Mouse (Mus musculus) spleen, postnatal 10 days (tissue): ENCODE data around the gene Anapc4.

ENCODE experiments used
- DNase-seq, 2 experiments: peaks; one replicate each; pipeline ENCODE4 v3.0.0; 2021 to 2022; ENCODE audit warnings: low spot score in 2 of 2

Anapc4 gene

DNA sequence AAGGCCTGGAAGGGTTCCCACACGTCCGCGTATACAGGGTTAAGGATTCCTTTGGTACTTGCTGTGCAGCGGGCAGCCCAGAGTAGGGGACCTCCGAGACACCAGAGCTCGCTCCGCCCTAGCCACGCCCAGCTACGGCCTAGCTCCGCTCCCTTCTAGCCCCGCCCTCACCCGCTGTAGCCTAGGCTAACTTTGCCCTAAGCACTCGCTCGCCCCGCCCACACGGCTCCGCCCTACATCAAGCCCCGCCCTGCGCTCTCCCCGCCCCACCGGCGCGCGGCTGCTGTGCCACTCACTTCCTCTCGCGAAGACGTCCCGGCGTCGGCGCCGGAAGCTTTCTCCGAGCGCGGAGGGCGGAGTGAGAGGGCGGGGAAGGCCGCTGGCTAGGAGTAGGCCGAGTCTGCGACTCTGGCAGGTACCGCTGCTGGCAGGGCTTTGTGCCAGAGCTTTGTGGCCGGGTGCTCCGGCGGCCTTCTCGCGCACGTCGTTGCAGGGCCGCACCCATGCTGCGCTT is at the start of gene Anapc4:
Anapc4 (plus strand) TSS at position 252 of the 514 bp plus-strand sequence.
- peak; percentile 99 to 100 for DNase-seq

DNA sequence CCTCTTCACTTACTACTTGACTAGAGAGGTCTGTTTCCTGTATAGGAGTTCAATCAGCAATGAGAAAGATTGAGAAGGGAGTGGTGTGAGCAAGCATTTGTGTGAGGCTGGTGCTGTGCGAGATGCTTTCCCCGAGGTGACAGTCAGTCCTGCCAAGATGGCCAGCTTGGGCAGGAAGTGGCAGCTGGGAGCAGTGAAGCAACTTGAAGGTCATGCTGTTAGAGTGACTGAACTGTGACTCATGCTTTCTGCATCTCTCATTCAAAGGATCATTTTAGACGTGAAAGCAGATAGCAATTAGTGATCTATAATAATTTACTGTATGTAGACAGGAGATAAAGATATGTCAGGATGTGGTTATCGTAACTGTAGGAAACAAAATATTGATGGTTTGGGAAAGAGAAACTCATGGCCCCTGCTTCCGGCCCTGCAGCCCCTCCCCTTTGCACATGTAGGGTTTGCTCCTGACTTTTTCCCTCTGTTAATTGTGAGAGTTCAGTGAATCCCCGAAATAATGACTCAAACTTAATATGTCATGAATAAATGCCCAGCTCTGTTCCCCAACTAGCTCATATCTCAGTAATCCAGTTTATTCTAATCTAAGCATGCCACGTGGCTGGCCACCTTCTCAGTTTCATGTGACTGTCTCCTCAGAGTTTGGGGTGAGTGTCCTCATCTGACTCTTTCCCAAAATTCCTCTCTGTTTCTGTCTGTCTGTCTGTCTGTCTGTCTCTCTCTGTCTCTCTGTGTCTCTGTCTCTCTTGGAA is 47.1 kb upstream of the Anapc4 start:
- no peak for DNase-seq

DNA sequence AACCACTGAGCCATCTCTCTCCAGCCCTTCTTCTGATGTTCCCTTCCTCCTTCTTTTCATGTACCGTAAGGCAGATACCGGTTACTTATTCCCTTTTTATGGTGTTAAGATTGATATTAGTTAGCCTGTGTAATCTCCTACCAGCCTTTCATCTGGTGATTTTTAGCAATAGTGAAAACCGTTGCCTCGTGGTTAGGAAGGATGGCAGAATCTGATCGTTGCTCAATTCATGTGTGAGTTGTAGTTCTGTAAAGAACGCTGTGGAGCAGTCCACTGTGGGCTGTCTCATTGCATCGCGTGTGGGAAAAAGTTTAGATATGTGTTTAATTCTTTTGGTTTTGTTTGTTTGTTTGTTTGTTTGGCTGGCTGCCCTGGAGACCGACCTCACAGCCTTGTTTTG is 40.6 kb upstream of the Anapc4 start:
- DNase-seq: no peak

DNA sequence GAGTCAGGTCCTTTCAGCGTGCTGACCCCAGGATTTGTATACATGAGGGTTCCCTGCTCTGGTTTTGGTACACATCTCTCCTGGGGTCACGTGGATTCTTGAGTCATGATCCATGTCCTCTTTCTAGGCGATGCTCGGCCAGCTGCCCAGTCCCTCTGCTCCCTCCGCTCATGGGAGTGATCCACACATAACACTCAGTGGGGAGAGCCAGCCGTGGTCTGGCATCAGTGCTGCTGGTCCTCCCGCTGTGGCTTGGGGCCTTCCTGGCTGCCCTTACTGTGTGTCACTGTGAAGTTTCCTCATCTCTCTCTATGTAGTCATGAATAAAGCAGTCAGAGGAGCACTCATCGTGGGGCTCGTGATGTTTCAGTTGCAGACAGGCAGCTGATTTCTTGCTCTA is 39.7 kb upstream of the Anapc4 start:
- DNase-seq: no peak

DNA sequence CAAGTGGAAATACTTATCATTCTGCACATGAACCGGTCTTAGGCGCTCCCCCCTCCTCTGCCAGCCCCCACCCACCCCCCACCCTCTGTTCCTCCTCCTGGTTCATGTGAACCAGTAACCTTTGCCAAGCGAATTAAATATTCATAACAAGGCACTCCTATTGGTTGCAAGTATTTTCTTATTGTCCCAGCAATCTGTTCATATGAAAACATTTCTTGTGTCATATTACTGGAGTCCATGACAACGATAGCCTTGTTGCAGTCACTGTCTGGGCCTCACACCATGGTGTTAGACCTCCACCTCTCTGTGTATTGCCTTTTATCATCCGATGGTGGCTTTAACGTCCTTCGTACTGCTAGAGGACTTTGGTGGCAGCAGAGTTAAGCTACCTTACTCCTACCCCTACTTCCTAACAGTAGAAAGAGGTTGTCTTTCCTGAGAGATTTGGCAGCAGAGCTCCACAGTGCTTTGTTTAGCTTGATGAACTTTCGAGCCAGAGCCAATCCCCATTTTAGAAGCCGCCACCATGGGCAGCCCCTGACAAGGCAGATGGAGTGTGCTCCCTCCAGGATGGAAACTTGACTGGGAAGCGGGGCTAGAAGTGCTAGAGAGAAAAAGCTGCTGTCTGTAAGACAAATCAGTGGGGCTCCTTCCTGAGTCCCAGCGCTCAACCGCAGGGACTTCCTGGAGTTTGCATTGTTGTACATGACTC is 34.4 kb upstream of the Anapc4 start:
- DNase-seq: no peak

DNA sequence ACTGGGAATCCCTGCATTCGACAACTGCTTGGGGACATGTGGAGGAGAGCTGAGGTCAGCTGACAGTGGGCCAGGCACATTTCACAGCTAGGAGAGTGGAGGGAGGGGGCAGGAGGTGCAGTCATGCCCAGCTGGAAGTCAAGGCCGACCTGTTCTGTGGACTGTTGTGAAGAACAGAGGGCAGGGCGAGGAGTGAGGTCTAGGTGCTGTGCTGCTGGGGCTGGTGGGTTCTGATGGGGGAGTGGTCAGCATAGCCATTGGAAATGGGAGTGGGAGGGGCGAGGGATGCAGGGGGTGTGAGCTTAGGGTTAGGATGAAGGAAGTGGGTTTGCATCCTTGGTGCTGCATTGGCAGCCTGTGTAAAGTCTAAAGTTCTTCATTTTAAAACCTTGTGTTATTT is 28.0 kb upstream of the Anapc4 start:
- no peak for DNase-seq

DNA sequence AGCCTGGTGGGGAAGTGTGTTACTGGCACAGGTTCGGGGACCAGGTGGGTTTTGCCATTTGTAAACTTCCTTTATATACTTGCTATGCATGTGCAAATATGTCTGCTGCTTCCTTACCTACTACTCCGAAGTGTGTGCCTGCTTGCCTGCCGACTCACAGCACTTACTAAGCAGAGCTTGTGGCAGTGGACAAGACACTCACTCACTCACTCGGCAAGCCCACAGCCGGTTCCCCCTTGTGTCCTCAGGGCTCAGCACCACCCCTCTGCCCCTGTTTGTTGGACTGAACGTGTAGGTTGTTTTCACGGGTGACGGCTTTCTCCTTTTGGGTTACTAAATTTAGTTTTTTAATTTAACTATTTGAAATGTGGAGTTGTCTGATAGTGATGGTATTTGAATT is 27.5 kb upstream of the Anapc4 start:
- no peak for DNase-seq

DNA sequence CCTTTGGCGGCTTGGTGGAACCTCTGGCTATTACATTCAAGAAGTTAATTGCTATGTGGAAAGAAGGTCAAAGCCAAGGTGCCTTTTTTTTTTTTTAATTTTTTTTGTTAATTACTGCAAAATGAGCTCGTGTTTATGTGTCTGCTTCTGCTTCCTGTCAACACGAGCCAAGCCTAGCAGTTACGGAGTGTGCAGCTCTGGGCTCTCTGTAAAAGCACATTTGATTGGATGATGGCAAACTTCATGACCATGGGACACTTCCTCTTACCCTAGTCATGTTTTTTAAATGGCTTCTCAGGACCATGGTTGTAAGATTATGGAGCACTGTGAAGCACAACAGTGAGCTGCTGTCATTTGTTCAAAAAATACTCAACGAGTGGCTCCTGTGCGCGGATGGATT is 26.8 kb upstream of the Anapc4 start:
- no peak for DNase-seq

DNA sequence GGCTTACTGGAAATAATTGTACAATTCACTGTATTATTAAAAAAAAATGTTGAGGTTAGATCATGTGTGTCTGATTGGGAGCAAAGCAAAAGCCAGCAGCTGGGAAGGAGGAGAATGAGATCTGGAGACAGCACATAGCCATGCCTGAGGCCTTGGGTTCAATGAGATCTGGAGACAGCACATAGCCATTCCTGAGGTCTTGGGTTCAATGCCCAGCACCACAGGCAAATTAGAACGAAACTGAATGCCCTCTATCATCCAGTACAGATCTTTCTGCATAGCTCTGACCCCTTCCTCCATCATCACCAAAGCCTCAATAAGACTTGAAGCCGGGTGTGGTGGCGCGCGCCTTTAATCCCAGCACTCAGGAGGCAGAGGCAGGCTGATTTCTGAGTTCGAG is 23.4 kb upstream of the Anapc4 start:
- DNase-seq: no peak

DNA sequence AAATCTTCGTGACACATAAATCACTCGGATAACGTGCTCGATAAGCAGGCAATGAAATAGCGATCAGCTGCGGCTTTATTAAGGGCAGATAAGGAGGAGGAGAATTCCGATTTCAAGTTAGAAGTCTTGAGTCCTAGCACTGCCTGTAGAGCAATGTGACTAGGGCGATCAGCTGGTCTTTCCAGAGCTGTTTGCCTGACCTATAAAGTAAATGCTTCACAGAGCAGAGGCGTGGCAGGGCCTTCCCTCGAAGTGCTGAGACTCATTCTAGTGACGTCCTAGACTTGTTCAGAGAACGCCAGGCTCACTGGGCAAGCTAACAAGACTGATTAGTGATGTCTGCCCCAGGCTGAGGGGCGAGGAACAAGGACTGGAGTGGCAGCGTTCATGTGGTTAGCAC is 22.8 kb upstream of the Anapc4 start:
- DNase-seq: no peak

DNA sequence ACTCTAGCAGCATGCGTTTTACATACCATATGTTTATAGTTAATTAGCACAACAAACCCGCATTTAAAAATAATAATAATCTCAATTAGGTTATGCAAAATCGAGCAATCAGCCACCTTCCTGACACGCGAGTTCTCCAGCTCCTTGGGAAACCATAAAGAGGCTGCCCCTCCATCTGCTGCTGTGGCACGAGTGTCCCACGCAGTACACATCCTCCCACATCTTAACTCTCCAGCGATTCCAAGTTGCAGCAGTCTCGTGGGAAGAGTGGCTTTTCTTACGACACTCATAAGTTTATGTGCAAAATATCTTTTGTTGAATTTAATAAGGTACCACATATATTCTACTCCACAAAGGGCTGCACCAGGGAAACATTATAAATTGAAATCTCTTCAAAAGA is 21.4 kb upstream of the Anapc4 start:
- no peak for DNase-seq

DNA sequence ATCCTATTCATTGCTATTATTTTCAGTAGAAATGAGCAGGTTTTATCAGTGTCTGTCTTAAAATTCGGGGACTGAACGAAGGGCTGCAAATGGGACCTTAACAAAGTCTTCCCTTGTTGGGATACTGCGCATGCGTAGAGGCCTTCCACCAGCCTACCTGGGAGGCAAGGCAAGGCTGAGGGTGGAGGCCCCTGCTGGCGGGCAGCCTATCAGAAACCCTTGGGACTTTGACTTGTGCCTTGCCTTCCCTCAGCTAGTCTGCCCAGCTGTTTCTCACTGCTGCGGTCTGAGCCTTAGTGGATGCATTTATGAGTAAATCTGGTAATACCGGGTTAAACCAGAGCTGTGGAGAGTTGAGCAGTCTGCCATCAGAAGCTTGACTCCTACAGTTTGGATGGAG is 20.5 kb upstream of the Anapc4 start:
- no peak for DNase-seq

DNA sequence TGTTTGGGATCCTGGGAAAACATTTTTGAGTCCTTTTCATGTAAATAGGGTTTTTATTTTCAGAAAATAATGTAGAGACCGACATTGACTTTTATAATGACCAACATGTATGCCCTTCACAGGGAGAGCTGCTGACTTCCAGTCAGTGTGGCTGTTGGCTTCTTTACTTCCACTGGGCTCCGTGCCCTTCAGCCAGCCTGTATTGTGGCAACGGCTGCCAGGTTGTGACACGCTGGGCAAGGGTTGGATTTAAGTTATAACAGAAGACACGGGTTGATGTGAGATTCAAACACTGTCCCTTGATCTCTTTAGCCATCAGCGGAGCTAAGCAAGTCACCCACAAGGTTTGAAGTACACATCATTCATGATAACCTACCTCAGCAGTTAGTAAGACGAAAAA is 15.1 kb upstream of the Anapc4 start:
- no peak for DNase-seq

DNA sequence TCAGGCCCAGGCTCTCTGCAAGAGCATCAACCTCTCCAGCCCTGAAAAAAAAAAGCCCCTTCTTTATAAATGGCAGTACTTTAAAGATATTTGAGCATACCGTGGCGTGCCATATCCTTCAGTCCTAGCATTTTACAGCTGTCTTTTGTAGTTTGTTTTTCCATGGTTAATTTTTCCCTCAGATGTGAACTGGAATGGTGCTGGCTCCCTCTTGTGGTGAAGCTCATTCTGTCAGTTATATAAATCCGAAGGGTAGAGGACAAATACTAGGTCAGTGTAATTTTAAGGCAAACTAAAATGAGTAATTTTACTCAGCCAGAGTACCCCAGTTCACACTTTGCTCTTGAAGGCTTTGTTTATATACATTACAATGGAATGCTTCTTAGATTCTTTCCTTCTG is 12.1 kb upstream of the Anapc4 start:
- DNase-seq: peak in 1 of 2 experiments; percentile 45

DNA sequence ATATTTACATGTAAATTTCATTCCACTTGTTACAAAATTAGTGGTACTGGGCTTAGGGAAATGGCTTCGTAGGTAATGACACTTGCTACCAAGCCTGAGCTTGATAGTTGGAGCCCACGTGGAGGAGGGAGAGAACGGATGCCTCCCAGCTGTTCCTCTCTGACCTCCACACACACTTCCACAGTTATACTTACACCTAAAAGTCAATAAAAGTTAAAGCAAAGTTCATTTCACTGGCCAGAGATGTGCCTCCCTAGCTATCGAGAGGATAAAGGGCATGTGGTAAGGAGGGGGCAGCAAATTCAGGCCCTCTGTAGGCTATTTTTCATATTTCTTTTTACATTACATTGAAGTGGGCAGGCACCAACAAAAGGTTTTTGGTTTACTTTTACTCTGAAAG is 5.9 kb upstream of the Anapc4 start:
- no peak for DNase-seq

DNA sequence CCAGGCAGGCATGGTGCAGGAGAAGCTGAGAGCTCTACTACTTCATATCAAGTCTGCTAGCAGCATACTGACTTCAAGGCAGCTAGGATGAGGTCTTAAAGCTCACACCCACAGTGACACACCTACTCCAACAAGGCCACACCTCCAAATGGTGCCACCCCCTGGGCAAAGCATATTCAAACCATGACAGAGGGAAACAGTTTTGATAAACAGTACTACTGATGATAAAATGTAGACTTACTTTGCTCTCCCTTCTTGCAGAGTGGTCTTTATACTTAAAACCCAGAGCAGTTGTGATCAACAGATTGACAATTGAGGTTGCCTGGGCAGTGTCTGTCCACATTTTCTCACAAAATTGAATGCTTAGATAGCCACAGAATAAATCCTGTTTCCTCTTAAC is 807 bp upstream of the Anapc4 start:
- DNase-seq: peak; percentile 23 to 70

DNA sequence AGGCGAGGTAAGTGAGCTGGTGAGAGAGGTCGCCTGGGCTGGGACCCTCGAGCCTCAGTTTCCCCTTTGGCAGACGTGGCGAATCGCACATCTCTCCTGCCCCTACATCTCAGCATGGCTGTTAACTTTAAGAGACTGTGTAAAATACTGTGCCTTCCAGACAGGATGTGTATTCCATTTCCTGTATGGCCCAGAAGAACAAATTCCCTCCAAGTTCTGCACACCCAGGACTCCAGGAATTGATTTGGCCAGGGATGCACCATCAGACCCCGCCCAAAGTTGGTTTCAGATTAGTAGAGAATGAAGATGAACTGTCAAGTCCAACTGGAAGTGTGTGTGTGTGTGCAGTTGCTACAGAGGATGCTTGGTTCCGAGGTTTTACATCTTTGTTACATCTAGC is 574 bp downstream of the Anapc4 start:
- no peak for DNase-seq

DNA sequence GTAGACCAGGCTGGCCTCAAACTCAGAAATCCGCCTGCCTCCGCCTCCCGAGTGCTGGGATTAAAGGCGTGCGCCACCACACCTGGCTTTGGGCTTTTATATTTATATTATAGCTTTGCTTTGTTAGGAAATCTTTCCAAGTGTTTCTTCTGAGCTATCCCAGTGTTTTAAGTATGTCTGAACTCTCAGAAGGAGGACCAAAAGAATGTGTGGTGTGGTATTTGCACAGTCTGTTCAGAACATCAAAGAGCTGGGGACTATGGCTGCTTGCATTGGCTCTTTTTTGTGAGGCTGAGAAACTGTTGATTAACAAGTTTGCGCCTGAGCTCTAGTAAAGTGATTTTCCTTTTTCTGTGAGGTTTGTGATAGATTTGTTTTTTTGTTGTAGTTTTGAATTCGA is 10.5 kb downstream of the Anapc4 start:
- no peak for DNase-seq

DNA sequence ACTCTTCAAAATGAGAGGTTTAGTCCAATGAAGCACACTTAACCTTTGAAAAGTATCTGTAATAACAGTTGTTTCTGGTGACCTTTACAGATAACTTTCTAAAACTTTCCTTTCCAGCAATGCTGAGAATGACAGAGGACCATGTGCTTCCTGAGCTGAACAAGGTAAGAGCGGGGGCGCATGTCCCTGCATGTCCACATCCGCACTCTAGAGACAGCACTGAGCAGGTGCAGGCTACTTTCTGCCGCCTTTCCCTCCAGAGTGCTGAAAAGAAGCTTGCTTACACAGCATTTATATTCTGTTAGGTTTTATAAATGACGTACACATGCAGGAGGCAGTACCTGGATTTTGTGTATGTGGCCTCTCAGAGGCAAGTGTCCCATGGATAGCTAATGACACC is 21.9 kb downstream of the Anapc4 start:
- no peak for DNase-seq

DNA sequence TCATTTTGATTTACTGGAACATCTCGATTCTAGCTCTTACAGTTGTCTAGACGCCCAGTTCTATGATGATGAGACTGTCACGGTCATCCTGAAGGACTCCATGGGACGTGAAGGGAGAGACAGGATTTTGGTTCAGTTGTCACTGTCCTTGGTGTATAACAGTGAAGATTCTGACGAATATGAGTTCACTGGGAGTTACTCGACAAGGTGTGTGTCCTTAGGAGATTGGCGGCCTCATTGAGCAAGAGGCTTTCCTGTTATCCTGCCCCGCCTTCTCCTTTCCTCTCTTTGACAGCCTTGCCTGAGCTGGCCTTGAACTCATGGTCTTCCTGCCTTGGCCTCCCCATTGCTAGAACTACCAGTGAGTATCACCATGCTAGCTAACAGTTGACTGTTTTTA is 30.6 kb downstream of the Anapc4 start:
- no peak for DNase-seq

DNA sequence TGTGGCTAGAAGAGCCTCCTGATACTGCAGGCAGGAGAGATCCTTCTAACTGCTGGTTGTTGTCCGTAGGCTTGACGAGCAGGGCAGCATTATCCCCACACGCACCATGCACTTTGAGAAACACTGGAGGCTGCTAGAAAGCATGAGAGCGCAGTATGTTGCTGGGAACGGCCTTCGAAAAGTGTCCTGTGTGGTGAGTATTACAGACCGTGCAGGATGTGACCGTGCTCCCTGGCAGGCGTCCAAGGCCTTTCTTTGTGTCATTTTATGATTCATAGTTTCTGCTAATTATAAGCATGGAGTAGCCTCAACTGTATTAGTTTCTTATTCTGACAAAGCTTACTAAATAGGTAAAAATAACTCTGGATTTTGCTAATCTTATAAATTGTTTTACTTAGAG is 32.0 kb downstream of the Anapc4 start:
- peak in 1 of 2 experiments; percentile 39 for DNase-seq

DNA sequence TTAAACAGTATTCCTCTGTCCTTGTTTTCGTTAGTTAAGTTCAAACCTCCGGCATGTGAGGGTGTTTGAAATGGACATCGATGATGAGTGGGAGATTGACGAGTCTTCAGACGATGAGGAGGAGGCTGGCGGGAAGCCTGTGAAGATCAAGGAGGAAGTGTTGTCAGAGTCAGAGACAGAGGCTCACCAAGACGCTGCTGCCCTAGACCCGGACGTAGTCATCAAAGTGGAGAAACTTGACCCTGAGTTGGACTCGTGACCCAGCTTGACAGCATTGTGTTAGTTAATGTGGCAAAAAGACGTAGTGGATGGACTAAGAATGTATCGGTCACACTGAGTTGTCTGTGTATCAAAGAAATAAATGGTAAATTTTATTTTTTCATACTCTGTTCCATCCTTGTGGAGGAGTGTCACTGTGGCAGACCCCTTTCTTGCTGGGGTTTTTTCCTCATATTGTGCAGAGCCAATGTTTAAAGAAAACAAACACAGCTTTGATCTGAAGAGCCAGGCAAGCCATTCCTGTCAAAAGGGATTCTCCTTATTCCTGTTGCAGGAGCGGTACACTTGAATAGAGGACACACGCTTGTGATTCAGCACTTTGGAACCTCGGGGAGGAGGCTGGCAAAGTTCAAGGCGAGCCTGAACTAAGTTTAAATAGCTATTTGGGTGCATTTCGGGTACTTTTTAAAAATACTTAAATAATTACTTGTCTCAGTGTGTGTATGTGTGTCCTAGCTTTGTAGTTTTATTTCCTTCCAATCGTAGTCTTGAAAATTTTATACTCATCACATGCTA is 32.7 kb downstream of the Anapc4 start:
- no peak for DNase-seq
